Mouse (Mus musculus): ENCODE measurements at regions not wholly inside any gene's neighbourhood (a gene's known extent, or its start where the extent isn't known, plus 50 kb on each side); places are given as distances from the start of the nearest gene placed in this dataset.
A peak's percentile ranks its signal among the peaks of the same experiment; 100 is the strongest.
"Not testable (repeated sequence)": the region's sequence is repeated elsewhere in the genome, so short reads cannot be mapped to it uniquely, and the experiment has no call there.

DNA sequence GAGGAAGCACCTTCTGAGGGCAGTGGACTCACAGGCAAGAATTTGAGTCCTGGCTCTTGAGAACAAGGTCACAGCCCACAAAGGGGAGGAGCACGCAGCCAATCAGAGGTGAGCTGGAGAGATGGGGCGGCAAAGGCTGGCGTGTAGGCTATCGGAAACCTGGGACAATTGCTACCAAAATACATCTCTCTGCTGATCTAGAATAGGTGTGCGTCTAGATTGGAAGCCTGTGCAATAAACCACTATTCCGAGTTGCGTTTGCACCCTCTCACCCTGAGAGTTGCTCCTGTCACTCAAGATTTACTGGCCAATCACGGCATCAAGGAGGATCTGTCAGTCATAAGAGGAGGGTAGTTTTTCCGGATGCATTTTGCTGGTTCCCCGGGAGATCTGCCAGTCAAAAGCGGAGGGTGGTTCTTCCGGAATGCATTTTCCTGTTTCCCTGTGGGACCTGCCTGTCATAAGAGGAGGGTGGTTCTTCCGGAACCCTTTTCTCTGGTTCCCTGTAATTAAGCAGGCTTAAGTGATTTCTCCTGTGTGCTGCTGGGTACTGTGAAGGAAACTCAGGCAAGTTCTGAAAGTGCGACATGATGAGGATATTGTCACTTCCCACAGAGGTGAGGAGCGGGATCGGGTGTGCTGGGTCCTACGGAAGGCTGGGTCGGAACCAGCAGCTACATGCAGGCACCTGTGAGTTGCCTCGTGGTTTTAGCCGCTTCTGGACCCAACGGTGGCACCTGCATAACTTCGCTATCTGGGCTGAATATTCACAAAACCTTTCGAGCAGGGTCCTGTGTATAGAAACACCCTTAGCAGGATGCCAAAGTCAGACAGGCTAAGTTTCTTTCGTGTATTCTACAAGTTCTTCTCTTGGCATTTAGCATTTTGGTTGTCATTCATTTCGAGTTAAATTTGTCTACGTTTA, 112.6 kb upstream of the Zfp960 start:
- DNase-seq, result peak; percentile 86

DNA sequence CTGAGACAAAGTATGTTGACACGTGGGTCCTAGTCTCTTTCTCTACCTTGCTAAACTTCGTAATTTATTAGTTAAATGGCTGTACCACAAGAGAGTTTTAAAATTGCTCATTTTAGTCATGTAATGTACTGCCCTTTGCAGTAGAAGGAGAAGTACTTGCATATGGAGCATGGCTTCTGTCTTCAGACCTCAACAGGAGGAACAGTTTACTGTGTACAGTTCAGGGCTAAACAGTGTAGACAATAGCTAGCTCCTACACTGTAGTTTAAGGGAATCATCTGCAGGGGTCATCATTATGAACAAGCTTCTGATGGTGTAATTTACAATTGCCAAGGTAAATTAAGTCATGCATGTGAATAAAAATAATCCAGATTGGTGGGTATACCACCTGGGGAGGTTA, 111.8 kb upstream of the Zfp960 start:
- DNase-seq, result not testable (repeated sequence)

DNA sequence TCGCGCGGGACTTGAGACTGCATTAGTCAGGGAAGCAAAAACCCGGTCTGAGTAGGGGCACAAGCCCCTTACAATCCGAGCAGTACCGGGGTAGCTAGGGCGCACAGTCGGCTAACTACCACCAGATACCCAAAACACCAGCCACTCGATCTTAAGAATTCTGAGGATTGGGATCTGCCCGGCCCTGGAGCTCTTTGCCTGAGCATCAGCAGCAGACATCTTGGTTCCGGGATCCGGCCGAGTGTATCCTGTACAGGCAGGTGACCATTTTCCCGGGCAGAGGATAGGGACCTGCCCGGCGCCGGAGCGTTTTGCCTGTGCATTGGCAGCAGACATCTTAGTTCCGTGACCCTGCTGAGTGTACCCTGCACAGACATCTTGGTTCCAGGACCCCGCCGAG, 66.7 kb upstream of the Zfp960 start:
- DNase-seq, result not testable (repeated sequence)

DNA sequence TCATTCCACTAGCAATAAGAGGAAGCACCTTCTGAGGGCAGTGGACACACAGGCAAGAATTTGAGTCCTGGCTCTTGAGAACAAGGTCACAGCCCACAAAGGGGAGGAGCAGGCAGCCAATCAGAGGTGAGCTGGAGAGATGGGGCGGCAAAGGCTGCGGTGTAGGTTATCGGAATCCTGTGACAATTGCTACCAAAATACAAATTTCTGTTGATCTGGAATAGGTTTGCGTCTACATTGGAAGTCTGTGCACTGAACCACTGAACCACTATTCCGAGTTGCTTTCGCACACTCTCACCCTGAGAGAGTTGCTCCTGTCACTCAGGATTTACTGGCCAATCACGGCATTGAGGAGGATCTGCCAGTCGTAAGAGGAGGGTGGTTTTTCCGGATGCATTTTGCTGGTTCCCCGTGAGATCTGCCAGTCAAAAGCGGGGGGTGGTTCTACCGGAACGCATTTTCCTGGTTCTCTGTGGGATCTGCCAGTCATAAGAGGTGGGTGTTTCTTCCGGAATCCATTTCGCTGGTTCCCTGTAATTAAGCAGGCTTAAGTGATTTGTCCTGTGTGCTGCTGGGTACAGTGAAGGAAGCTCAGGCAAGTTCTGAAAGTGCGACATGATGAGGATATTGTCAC, 59.2 kb upstream of the Zfp960 start:
- peak; percentile 76 for DNase-seq

DNA sequence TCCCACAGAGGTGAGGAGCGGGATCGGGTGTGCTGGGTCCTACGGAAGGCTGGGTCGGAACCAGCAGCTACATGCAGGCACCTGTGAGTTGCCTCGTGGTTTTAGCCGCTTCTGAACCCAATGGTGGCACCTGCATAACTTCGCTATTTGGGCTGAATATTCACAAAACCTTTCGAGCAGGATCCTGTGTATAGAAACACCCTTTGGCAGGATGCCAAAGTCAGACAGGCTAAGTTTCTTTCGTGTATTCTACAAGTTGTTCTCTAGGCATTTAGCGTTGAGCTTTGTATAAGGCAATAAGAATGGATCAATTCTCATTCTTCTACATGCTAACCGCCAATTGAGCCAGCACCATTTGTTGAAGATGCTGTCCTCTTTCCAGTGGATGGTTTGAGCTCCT, 58.6 kb upstream of the Zfp960 start:
- not testable (repeated sequence) for DNase-seq

Data from cerebellum, adult 11 months (tissue).